Mouse (Mus musculus): ENCODE data around the gene Rasip1. TPM values are rescaled to one million over a fixed set of nuclear protein-coding genes. Genes with fewer than 3 reads are reported as not detected.
A peak's percentile ranks its signal among the peaks of the same experiment; 100 is the strongest.

The Rasip1 gene
- polyA plus RNA-seq, 1 experiment from 2014 or later, result 35.3 TPM

DNA sequence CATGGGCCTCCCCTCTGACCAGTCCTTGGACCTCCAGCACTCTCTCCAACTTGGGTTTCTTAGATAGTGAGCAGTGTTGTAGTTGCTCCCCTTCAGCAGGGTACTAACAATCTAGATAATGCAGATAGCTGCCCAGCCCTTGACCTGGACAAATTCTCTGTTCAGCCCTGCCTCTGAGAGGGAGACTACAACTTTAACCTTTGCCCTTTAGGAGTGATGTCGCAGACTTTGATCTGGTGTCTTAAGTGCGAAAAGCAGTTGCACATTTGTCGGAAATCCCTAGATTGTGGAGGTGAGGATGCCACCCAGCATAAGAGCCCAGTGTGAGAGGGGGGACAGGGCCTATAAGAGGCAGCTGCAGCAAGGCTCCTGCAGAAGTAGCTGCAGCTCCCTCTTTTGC lies 2.6 kb upstream of the Rasip1 start:
- 53% methylated on average over 3 of the region's 3 CpGs for WGBS
- no peak overlapping the region for H3K27ac ChIP-seq (ENCODE audit: low read depth)
- ATAC-seq (ENCODE audit: insufficient read depth) (no peak), DNase-seq (no peak)
- no peak for TF ChIP-seq CTCF (IDR thresholded peaks at IDR 0.05; ENCODE audit: low read depth)
- H3K9me3 ChIP-seq (ENCODE audit: low read depth, low read length), result no peaks in the 10 kb centered on the region
- H3K4me1 ChIP-seq (ENCODE audit: insufficient read depth), result no peaks in the 10 kb centered on the region
- H3K4me2 ChIP-seq, result no peak overlapping the region
- H3K36me3 ChIP-seq (ENCODE audit: insufficient read depth), result no peaks in the 10 kb centered on the region
- peaks cover 17% of the 10 kb centered on the region for H3K27me3 ChIP-seq (ENCODE audit: insufficient read depth, low read length)
- H3K4me3 ChIP-seq (ENCODE audit: low read depth, low read length), result no peak overlapping the region
- H3K9ac ChIP-seq, result no peak overlapping the region

DNA sequence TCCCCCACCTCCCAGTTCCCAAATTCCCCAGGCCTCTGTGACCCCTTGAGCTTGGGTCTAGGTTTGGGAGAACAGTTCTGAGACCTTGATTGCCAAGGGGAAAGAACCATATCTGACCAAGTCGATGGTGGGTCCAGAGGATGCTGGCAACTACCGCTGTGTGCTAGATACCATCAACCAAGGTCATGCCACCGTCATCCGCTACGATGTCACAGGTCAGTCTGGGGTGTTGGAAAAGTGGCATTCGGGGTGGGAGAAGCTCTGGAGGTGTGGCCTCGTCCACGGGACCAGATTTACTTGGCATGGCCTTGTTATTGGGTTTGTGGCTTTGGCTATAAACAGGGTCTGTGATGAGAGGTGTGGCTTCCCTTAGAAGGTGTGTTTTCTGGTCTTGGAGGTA lies 1.8 kb upstream of the Rasip1 start:
- Histone ChIP-seq H3K4me3 (ENCODE audit: low read depth, low read length) (no peak overlapping the region), H3K36me3 (ENCODE audit: insufficient read depth) (no peaks in the 10 kb centered on the region), H3K27ac (ENCODE audit: low read depth) (no peak overlapping the region), H3K9me3 (ENCODE audit: low read depth, low read length) (no peaks in the 10 kb centered on the region), H3K4me2 (no peak overlapping the region), H3K9ac (no peak overlapping the region), H3K27me3 (ENCODE audit: insufficient read depth, low read length) (peaks cover 17% of the 10 kb centered on the region), H3K4me1 (ENCODE audit: insufficient read depth) (no peaks in the 10 kb centered on the region)
- ATAC-seq (ENCODE audit: insufficient read depth), result no peak
- no peak for TF ChIP-seq CTCF (IDR thresholded peaks at IDR 0.05; ENCODE audit: low read depth)
- DNase-seq, result no peak
- 81% methylated on average over 8 of the region's 8 CpGs for WGBS

DNA sequence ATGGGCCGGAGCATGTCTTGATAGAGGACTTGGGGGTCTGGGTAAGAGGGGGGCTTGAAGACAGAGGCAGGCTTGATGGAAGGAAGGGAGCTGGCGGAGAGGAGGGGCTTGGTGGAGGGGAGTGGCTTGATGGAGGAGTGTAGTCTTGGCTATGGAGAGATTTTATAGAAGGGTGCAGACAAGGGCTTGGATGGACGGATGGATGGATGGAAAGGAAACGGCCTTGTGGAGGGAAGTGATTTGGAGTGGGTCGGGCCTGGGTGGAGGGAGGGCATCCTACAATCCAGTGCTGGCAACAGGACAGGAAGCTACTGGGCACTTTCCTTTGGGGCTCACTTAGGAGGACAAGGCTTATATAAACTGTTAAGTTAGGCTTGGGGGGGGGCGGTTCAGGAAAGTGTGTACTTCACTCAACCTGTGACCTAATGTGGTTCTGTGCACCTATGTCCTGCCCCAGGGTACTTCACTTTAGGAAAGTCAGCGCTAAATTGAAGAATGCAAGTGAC lies 664 bp upstream of the Rasip1 start:
- no peak overlapping the region for H3K4me3 ChIP-seq (ENCODE audit: low read depth, low read length)
- H3K27ac ChIP-seq (ENCODE audit: low read depth), result peak overlapping the region; percentile 46; the same call in 1 of the 2 replicates
- ATAC-seq (ENCODE audit: insufficient read depth) (no peak), DNase-seq (no peak)
- H3K9me3 ChIP-seq (ENCODE audit: low read depth, low read length), result no peaks in the 10 kb centered on the region
- no peak for TF ChIP-seq CTCF (IDR thresholded peaks at IDR 0.05; ENCODE audit: low read depth)
- H3K27me3 ChIP-seq (ENCODE audit: insufficient read depth, low read length), result peaks cover 17% of the 10 kb centered on the region
- peak overlapping the region; percentile 13; the same call in 1 of the 2 replicates for H3K4me2 ChIP-seq
- WGBS, result 82% methylated on average over 7 of the region's 7 CpGs
- no peaks in the 10 kb centered on the region for H3K36me3 ChIP-seq (ENCODE audit: insufficient read depth)
- H3K9ac ChIP-seq, result no peak overlapping the region
- no peaks in the 10 kb centered on the region for H3K4me1 ChIP-seq (ENCODE audit: insufficient read depth)

DNA sequence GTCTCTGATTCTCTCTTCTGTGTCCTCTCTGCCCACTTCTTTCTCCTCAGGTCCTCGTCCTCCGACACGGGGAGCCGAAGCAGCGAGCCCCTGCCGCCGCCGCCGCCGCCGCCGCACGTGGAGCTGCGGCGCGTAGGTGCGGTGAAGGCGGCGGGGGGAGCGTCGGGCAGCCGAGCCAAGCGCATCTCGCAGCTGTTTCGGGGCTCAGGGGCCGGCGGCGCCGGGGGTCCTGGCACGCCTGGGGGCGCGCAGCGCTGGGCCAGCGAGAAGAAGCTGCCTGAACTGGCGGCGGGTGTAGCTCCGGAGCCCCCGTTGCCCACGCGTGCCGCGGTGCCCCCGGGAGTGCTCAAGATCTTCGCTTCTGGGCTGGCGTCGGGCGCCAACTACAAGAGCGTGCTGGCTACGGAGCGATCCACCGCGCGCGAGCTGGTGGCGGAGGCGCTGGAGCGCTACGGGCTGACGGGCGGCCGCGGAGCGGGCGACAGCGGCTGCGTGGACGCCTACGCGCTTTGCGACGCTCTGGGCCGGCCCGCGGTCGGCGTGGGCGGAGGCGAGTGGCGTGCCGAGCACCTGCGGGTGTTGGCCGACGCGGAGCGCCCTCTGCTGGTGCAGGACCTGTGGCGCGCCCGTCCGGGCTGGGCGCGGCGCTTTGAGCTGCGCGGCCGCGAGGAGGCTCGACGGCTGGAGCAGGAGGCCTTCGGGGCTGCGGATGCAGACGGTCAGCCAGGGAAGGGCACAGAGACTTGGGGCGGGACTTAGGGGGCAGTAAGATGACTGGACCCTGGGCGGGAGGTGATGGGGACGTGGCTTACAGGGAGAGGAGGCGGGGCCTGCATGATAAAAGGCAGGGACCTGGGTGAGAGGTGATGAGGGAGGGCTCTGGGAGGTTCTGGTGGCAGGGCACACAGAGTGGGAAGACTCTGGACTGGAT lies 1.3 kb downstream of the Rasip1 start:
- peak overlapping the region; percentile 96 for H3K4me2 ChIP-seq
- peak overlapping the region; percentile 73 for H3K9ac ChIP-seq
- H3K27me3 ChIP-seq (ENCODE audit: insufficient read depth, low read length), result peaks cover 17% of the 10 kb centered on the region
- H3K4me3 ChIP-seq (ENCODE audit: low read depth, low read length), result peak overlapping the region; percentile 58
- TF ChIP-seq CTCF (IDR thresholded peaks at IDR 0.05; ENCODE audit: low read depth), result peak; percentile 40; the same call in 1 of the 2 replicates
- no peaks in the 10 kb centered on the region for H3K36me3 ChIP-seq (ENCODE audit: insufficient read depth)
- ATAC-seq (ENCODE audit: insufficient read depth) (peak; percentile 68), DNase-seq (peak; percentile 93)
- WGBS, result 1% methylated on average over 105 of the region's 105 CpGs
- H3K4me1 ChIP-seq (ENCODE audit: insufficient read depth), result peaks cover 6% of the 10 kb centered on the region; the same call in 1 of the 2 replicates
- no peaks in the 10 kb centered on the region for H3K9me3 ChIP-seq (ENCODE audit: low read depth, low read length)
- H3K27ac ChIP-seq (ENCODE audit: low read depth), result peak overlapping the region; percentile 43

DNA sequence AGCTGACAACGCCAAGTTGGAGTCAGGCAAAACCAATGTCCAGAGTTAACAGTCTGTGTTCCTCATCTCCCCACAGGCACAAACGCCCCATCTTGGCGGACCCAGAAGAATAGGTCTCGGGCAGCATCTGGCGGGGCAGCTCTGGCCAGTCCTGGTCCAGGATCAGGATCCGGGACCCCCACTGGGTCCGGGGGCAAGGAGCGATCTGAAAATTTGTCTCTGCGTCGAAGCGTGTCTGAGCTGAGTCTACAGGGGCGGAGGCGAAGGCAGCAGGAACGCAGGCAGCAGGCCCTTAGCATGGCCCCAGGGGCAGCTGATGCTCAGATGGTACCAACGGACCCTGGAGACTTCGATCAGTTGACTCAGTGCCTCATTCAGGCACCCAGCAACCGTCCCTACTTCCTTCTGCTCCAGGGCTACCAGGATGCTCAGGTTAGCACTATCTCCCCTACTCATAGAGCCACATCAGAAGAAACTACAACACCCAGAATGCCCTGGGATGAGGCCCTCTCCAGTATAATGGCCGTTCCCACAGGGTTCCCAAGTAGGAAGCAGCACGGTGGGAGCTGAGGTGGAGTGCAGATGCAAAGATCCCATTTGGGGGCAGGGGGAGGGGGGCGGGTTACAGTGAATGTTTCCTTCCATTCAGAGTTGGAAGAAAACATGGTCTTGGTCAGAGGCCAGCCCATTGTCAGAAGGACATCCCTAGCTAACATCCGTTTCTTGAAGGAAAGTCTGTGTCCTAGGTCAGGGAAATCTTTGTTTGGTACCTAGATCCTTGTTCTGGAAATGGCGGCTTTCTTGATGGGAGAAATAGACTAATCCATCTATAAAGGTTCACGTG lies 3.0 kb downstream of the Rasip1 start:
- H3K9ac ChIP-seq, result no peak overlapping the region
- no peak for TF ChIP-seq CTCF (IDR thresholded peaks at IDR 0.05; ENCODE audit: low read depth)
- H3K36me3 ChIP-seq (ENCODE audit: insufficient read depth), result no peaks in the 10 kb centered on the region
- H3K4me3 ChIP-seq (ENCODE audit: low read depth, low read length), result no peak overlapping the region
- H3K4me2 ChIP-seq, result 0 out of 2 replicates have a peak overlapping the region, but pooled peaks have one; percentile 5
- no peaks in the 10 kb centered on the region for H3K9me3 ChIP-seq (ENCODE audit: low read depth, low read length)
- no peak overlapping the region for H3K27ac ChIP-seq (ENCODE audit: low read depth)
- 64% methylated on average over 23 of the region's 23 CpGs for WGBS
- peaks cover 6% of the 10 kb centered on the region; the same call in 1 of the 2 replicates for H3K4me1 ChIP-seq (ENCODE audit: insufficient read depth)
- ATAC-seq (ENCODE audit: insufficient read depth) (no peak), DNase-seq (peak; percentile 30)
- peaks cover 17% of the 10 kb centered on the region for H3K27me3 ChIP-seq (ENCODE audit: insufficient read depth, low read length)

DNA sequence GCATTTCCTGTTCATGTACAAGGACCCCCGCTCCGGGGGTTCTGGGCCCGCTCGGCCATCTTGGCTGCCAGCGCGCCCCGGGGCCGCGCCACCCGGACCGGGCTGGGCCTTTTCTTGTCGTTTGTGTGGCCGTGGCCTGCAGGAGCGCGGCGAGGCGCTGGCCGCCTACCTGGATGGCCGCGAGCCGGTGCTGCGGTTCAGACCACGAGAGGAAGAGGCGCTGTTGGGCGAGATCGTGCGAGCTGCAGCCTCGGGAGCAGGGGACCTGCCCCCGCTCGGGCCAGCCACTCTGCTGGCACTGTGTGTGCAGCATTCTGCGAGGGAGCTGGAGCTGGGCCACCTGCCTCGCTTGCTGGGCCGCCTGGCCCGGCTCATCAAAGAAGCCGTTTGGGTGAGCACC lies 5.2 kb downstream of the Rasip1 start:
- no peak overlapping the region for H3K27ac ChIP-seq (ENCODE audit: low read depth)
- ATAC-seq (ENCODE audit: insufficient read depth), result no peak

More for the DNA sequence above, 5.2 kb downstream of the Rasip1 start:
- peak; percentile 50 for TF ChIP-seq CTCF (IDR thresholded peaks at IDR 0.05; ENCODE audit: low read depth)
- Histone ChIP-seq H3K36me3 (ENCODE audit: insufficient read depth) (peaks cover 11% of the 10 kb centered on the region; the same call in 1 of the 2 replicates), H3K4me2 (peak overlapping the region; percentile 57), H3K4me1 (ENCODE audit: insufficient read depth) (peaks cover 14% of the 10 kb centered on the region), H3K9ac (peak overlapping the region; percentile 40; the same call in 1 of the 2 replicates), H3K27me3 (ENCODE audit: insufficient read depth, low read length) (peaks cover 13% of the 10 kb centered on the region), H3K9me3 (ENCODE audit: low read depth, low read length) (no peaks in the 10 kb centered on the region), H3K4me3 (ENCODE audit: low read depth, low read length) (peak overlapping the region; percentile 25)
- DNase-seq, result peak; percentile 67
- 11% methylated on average over 35 of the region's 35 CpGs for WGBS
